Mouse (Mus musculus): Measurements from ENCODE around the gene Scn2a. TPM values are rescaled to one million over a fixed set of nuclear protein-coding genes. Genes with fewer than 3 reads are reported as not detected.

Gene Scn2a
- polyA plus RNA-seq, 1 experiment from 2014 or later: 0.94 TPM

GRCm38 (mm10) chr2:65665180-65665579 is 44.6 kb downstream of the Scn2a start:
- H3K9me3 ChIP-seq (replicated peaks): no peaks in the 10 kb centered on the region
- no peak overlapping the region for H3K4me3 ChIP-seq
- H3K36me3 ChIP-seq: no peaks in the 10 kb centered on the region
- H3K27ac ChIP-seq: no peak overlapping the region
- peaks cover 3% of the 10 kb centered on the region for H3K4me1 ChIP-seq (replicated peaks)
- ATAC-seq (replicated peaks; ENCODE audit: insufficient number of reproducible peaks, insufficient read depth, low FRiP score, low read depth): no peak
- H3K9ac ChIP-seq: no peak overlapping the region
- H3K4me2 ChIP-seq: no peak overlapping the region
- 40% methylated on average over 4 of the region's 4 CpGs for WGBS
- no peaks in the 10 kb centered on the region for H3K27me3 ChIP-seq

- no peaks in the 10 kb centered on the region for H3K27me3 ChIP-seq
- ATAC-seq (replicated peaks; ENCODE audit: insufficient number of reproducible peaks, insufficient read depth, low FRiP score, low read depth): no peak
- H3K36me3 ChIP-seq: no peaks in the 10 kb centered on the region
- H3K4me3 ChIP-seq: peak overlapping the region; percentile 41
- H3K4me1 ChIP-seq (replicated peaks): peaks cover 3% of the 10 kb centered on the region
- WGBS: 50% methylated on average over 18 of the region's 18 CpGs
- no peaks in the 10 kb centered on the region for H3K9me3 ChIP-seq (replicated peaks)
- no peak overlapping the region for H3K9ac ChIP-seq
- H3K4me2 ChIP-seq: peak overlapping the region; percentile 63
- no peak overlapping the region for H3K27ac ChIP-seq
Observed at GRCm38 (mm10) chr2:65667590-65668436, 47.2 kb downstream of the Scn2a start.

DNA sequence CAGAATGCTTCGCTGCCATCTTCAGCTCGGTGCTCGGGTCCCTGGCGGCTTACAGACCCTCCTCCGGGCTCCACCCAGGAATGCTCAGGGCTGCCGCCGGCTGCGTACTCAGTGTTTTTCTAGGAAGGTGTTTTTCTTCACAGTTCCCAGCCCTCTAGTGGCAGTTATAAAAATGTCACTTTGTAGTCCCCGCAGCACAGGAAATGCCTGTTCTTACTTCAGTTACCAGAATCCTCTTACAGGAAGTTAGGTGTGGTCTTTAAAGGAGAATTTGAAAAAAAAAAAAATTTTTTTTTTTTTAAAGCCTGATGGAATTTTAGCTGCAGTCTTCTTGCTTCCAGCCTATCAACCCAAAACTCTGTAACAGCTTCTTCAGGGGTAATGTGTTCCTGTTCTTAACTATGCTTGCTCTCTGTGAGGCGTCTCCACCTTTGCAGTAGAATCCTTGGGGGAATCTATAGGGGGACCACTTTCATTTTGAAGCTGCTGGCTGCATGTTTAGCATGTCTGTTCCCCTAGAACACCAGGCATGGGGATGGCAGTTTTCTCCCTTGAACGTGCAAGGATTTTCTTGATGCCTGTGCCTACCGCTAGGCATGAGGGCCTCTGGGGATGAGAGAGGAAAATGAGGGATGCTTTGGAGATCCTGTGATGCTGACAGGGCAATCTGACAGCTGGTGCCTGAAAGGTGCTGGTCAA is 48.0 kb downstream of the Scn2a start:
- H3K27ac ChIP-seq: no peak overlapping the region
- peaks cover 3% of the 10 kb centered on the region for H3K4me1 ChIP-seq (replicated peaks)
- H3K27me3 ChIP-seq: no peaks in the 10 kb centered on the region
- WGBS: 19% methylated on average over 12 of the region's 12 CpGs
- no peaks in the 10 kb centered on the region for H3K36me3 ChIP-seq
- peak; percentile 86; the same call in 1 of the 2 replicates for ATAC-seq (replicated peaks; ENCODE audit: insufficient number of reproducible peaks, insufficient read depth, low FRiP score, low read depth)
- peak overlapping the region; percentile 63 for H3K4me2 ChIP-seq
- no peak overlapping the region for H3K9ac ChIP-seq
- peak overlapping the region; percentile 41 for H3K4me3 ChIP-seq
- H3K9me3 ChIP-seq (replicated peaks): no peaks in the 10 kb centered on the region

DNA sequence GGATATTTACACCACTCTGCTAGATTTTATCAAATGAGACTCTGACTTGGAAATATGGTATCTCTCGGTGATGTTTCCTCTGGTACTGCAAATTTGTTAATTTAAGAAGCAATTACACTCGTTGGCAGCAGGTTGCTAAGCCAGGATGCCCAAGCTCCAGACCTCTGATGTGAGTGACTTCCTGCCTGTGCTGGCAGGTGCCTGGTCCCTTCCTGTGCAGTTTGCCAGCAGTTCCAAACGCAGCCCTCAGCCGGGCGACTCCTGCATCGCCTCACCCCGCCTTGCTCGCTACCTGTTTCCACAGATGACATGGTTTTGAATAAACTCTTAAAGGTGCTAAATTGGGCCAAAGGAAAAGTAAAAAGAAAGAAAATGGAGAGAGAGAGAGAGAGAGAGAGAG is 49.0 kb downstream of the Scn2a start:
- H3K27ac ChIP-seq: no peak overlapping the region
- H3K27me3 ChIP-seq: no peaks in the 10 kb centered on the region
- no peaks in the 10 kb centered on the region for H3K9me3 ChIP-seq (replicated peaks)
- peaks cover 3% of the 10 kb centered on the region for H3K4me1 ChIP-seq (replicated peaks)
- WGBS: 76% methylated on average over 8 of the region's 8 CpGs
- no peak overlapping the region for H3K4me3 ChIP-seq
- no peak overlapping the region for H3K9ac ChIP-seq
- H3K4me2 ChIP-seq: no peak overlapping the region
- H3K36me3 ChIP-seq: no peaks in the 10 kb centered on the region
- ATAC-seq (replicated peaks; ENCODE audit: insufficient number of reproducible peaks, insufficient read depth, low FRiP score, low read depth): no peak

DNA sequence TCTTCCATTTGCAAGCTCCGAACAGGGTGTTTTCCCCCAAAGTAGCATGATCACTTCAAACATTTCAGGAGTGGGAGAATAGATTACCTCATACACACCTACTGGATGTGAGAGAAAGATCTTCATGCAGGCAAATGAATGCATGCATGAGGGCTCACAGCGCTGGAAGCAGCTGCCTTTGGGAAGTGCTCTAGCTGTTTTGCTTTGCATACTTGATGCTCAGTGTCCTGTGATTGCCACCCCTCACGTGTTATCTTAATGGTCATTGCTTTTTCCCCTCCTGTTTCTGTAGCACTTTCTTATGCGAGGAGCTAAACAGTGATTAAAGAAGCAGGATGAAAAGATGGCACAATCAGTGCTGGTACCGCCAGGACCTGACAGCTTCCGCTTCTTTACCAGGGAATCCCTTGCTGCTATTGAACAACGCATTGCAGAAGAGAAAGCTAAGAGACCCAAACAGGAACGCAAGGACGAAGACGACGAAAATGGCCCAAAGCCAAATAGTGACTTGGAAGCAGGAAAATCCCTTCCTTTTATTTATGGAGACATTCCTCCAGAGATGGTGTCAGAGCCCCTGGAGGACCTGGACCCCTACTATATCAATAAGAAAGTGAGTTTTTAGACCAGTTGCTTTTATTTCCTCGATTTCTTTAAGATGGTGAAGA is 49.7 kb downstream of the Scn2a start:
- Histone ChIP-seq H3K4me2 (no peak overlapping the region), H3K9ac (no peak overlapping the region), H3K9me3 (replicated peaks) (no peaks in the 10 kb centered on the region), H3K4me3 (no peak overlapping the region), H3K36me3 (no peaks in the 10 kb centered on the region), H3K27me3 (no peaks in the 10 kb centered on the region), H3K4me1 (replicated peaks) (peaks cover 3% of the 10 kb centered on the region), H3K27ac (no peak overlapping the region)
- ATAC-seq (replicated peaks; ENCODE audit: insufficient number of reproducible peaks, insufficient read depth, low FRiP score, low read depth): no peak
- WGBS: 54% methylated on average over 12 of the region's 12 CpGs

GRCm38 (mm10) chr2:65679621-65680020 is 59.0 kb downstream of the Scn2a start:
- Histone ChIP-seq H3K27ac (no peak overlapping the region), H3K4me1 (replicated peaks) (no peaks in the 10 kb centered on the region), H3K4me3 (no peak overlapping the region), H3K4me2 (no peak overlapping the region), H3K27me3 (no peaks in the 10 kb centered on the region), H3K36me3 (no peaks in the 10 kb centered on the region), H3K9ac (no peak overlapping the region), H3K9me3 (replicated peaks) (no peaks in the 10 kb centered on the region)
- 72% methylated on average over 4 of the region's 4 CpGs for WGBS
- ATAC-seq (replicated peaks; ENCODE audit: insufficient number of reproducible peaks, insufficient read depth, low FRiP score, low read depth): no peak

- WGBS: 25% methylated on average over 3 of the region's 3 CpGs
- Histone ChIP-seq H3K4me2 (no peak overlapping the region), H3K9ac (no peak overlapping the region), H3K27ac (no peak overlapping the region), H3K9me3 (replicated peaks) (no peaks in the 10 kb centered on the region), H3K27me3 (no peaks in the 10 kb centered on the region), H3K36me3 (no peaks in the 10 kb centered on the region), H3K4me1 (replicated peaks) (no peaks in the 10 kb centered on the region), H3K4me3 (no peak overlapping the region)
- no peak for ATAC-seq (replicated peaks; ENCODE audit: insufficient number of reproducible peaks, insufficient read depth, low FRiP score, low read depth)
Observed at GRCm38 (mm10) chr2:65685151-65685550, 64.6 kb downstream of the Scn2a start.

- Histone ChIP-seq H3K27ac (no peak overlapping the region), H3K9me3 (replicated peaks) (no peaks in the 10 kb centered on the region), H3K4me2 (no peak overlapping the region), H3K27me3 (no peaks in the 10 kb centered on the region), H3K4me3 (no peak overlapping the region), H3K36me3 (no peaks in the 10 kb centered on the region), H3K9ac (no peak overlapping the region), H3K4me1 (replicated peaks) (no peaks in the 10 kb centered on the region)
- ATAC-seq (replicated peaks; ENCODE audit: insufficient number of reproducible peaks, insufficient read depth, low FRiP score, low read depth): no peak
- WGBS: 85% methylated on average over 6 of the region's 6 CpGs
Observed at GRCm38 (mm10) chr2:65690456-65691184, 70.0 kb downstream of the Scn2a start.

- WGBS: 65% methylated on average over 3 of the region's 3 CpGs
- ATAC-seq (replicated peaks; ENCODE audit: insufficient number of reproducible peaks, insufficient read depth, low FRiP score, low read depth): no peak
Observed at GRCm38 (mm10) chr2:65694485-65694884, 73.9 kb downstream of the Scn2a start.

GRCm38 (mm10) chr2:65695061-65695460 is 74.5 kb downstream of the Scn2a start:
- no peaks in the 10 kb centered on the region for H3K4me1 ChIP-seq (replicated peaks)

More at GRCm38 (mm10) chr2:65694485-65694884, 73.9 kb downstream of the Scn2a start:
- Histone ChIP-seq H3K27ac (no peak overlapping the region), H3K4me1 (replicated peaks) (no peaks in the 10 kb centered on the region), H3K36me3 (no peaks in the 10 kb centered on the region), H3K4me3 (no peak overlapping the region), H3K4me2 (no peak overlapping the region), H3K9ac (no peak overlapping the region), H3K9me3 (replicated peaks) (no peaks in the 10 kb centered on the region), H3K27me3 (no peaks in the 10 kb centered on the region)

DNA sequence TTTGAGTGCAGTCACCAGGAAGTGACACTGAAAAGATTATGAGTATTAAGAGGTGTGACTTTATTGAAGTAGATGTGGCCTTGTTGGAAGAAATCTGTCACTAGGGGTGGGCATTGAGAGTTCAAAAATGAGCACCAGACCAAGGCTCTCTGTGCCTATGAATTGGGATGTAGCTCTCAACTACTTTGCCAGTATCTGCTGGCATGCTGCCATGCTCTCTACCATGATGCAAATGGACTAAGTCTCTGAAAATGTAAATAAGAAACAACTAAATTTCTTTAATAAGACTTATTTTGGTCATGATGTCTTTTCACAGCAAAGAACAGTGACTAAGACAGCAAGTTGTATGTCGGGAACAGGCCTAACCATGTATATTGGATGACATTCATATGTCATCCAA is 79.7 kb downstream of the Scn2a start:
- 83% methylated on average over 1 of the region's 1 CpGs for WGBS
- no peak overlapping the region for H3K27ac ChIP-seq
- H3K9ac ChIP-seq: no peak overlapping the region
- no peak overlapping the region for H3K4me3 ChIP-seq
- H3K9me3 ChIP-seq (replicated peaks): no peaks in the 10 kb centered on the region
- no peak overlapping the region for H3K4me2 ChIP-seq
- no peaks in the 10 kb centered on the region for H3K4me1 ChIP-seq (replicated peaks)
- ATAC-seq (replicated peaks; ENCODE audit: insufficient number of reproducible peaks, insufficient read depth, low FRiP score, low read depth): no peak
- no peaks in the 10 kb centered on the region for H3K27me3 ChIP-seq
- H3K36me3 ChIP-seq: no peaks in the 10 kb centered on the region

More at GRCm38 (mm10) chr2:65695061-65695460, 74.5 kb downstream of the Scn2a start:
- H3K9ac ChIP-seq: no peak overlapping the region
- no peaks in the 10 kb centered on the region for H3K36me3 ChIP-seq
- no peak for ATAC-seq (replicated peaks; ENCODE audit: insufficient number of reproducible peaks, insufficient read depth, low FRiP score, low read depth)
- no peaks in the 10 kb centered on the region for H3K9me3 ChIP-seq (replicated peaks)
- no peaks in the 10 kb centered on the region for H3K27me3 ChIP-seq
- no peak overlapping the region for H3K27ac ChIP-seq
- H3K4me3 ChIP-seq: no peak overlapping the region
- WGBS: 75% methylated on average over 7 of the region's 7 CpGs
- H3K4me2 ChIP-seq: no peak overlapping the region

All from heart, embryonic 15.5 days (tissue).